ENCODE assay signal across 1 mouse cellular context in the genomic region with DNA sequence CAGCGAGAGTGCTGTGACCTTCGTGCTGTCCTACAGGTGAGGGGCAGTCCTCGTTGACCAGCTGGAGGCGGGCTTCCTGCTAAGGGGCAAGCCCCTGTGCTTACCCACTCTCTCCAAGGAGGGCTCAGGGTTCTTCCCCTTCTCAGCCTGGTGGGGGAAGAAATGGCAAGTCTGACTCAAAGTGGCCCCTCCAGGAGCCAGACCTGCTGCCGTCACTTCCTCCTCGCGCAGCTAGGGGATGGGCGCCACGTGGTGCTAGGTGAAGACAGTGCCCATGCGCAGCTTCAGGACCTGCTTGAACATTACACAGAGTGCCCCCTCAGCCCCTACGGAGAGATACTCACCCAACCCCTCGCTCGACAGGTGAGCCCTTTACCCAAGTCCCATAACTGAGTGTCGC.
TF ChIP-seq lines count a peak whose summit lies in the region.

No protein-coding gene starts in this region.

TF ChIP-seq in CH12.LX, 34 proteins besides CTCF, POLR2A, EP300 and RAD21 (continued from another document):
- no peak for TF ChIP-seq KAT2A (IDR thresholded peaks at IDR 0.05; ENCODE audit: insufficient replicate concordance, low read length)
- TF ChIP-seq TCF12 (IDR thresholded peaks at IDR 0.05; ENCODE audit: low read depth, low read length): peak; percentile 95
- TF ChIP-seq USF1 (IDR thresholded peaks at IDR 0.05; ENCODE audit: low read depth, low read length): peak; percentile 87
- TF ChIP-seq NRF1 (IDR thresholded peaks at IDR 0.05; ENCODE audit: low read depth, low read length): peak; percentile 92
- 0 out of 2 replicates have a peak, but pooled peaks have one; percentile 71 for TF ChIP-seq TBP (conservative IDR thresholded peaks at IDR 0.05; ENCODE audit: low read depth, low read length)
- TF ChIP-seq MAFK (IDR thresholded peaks at IDR 0.05; ENCODE audit: insufficient replicate concordance, low read length): no peak
TF ChIP-seq in CH12.LX: peak in this region for 22.
